Mouse (Mus musculus) thymus, postnatal 36 days (tissue): ENCODE measurements at regions not wholly inside any gene's neighbourhood (a gene's known extent, or its start where the extent isn't known, plus 50 kb on each side); places are given as distances from the start of the nearest gene placed in this dataset.
A peak's percentile ranks its signal among the peaks of the same experiment; 100 is the strongest.

Experiments
- DNase-seq, 2 experiments: peaks; one replicate each; pipeline ENCODE4 v3.0.0; 2022; ENCODE audit warnings: mixed read lengths in 2 of 2

- no peak for DNase-seq
Observed at GRCm38 (mm10) chr11:111728148-111728547, 662.2 kb downstream of the Kcnj2 start.

GRCm38 (mm10) chr11:111732096-111732495 is 666.1 kb downstream of the Kcnj2 start:
- no peak for DNase-seq

GRCm38 (mm10) chr11:111735446-111735845 is 669.5 kb downstream of the Kcnj2 start:
- no peak for DNase-seq

- DNase-seq, result no peak
Observed at GRCm38 (mm10) chr11:111735961-111736360, 670.0 kb downstream of the Kcnj2 start.

GRCm38 (mm10) chr11:111743356-111743755 is 677.4 kb downstream of the Kcnj2 start:
- DNase-seq, result no peak

- DNase-seq, result no peak
Observed at GRCm38 (mm10) chr11:111747262-111747946, 681.4 kb downstream of the Kcnj2 start.

- no peak for DNase-seq
Observed at GRCm38 (mm10) chr11:111747947-111748322, 682.0 kb downstream of the Kcnj2 start.

GRCm38 (mm10) chr11:111748496-111748895 is 682.5 kb downstream of the Kcnj2 start:
- DNase-seq, result no peak

- DNase-seq, result no peak
Observed at GRCm38 (mm10) chr11:111754735-111755134, 688.8 kb downstream of the Kcnj2 start.

GRCm38 (mm10) chr11:111763081-111763480 is 697.1 kb downstream of the Kcnj2 start:
- DNase-seq, result no peak

- no peak for DNase-seq
Observed at GRCm38 (mm10) chr11:111766371-111767011, 700.5 kb downstream of the Kcnj2 start.

GRCm38 (mm10) chr11:111767012-111767392 is 701.0 kb downstream of the Kcnj2 start:
- no peak for DNase-seq

- no peak for DNase-seq
Observed at GRCm38 (mm10) chr11:111774108-111774679, 708.2 kb downstream of the Kcnj2 start.

GRCm38 (mm10) chr11:111781321-111781720 is 715.4 kb downstream of the Kcnj2 start:
- no peak for DNase-seq

GRCm38 (mm10) chr11:111791267-111791926 is 725.4 kb downstream of the Kcnj2 start:
- DNase-seq, result no peak

- DNase-seq, result no peak
Observed at GRCm38 (mm10) chr11:111801033-111801432, 735.1 kb downstream of the Kcnj2 start.

GRCm38 (mm10) chr11:111816176-111816775 is 750.3 kb downstream of the Kcnj2 start:
- DNase-seq, result no peak

GRCm38 (mm10) chr11:111818124-111818523 is 752.2 kb downstream of the Kcnj2 start:
- peak in 1 of 2 experiments; percentile 3 for DNase-seq

- DNase-seq, result no peak
Observed at GRCm38 (mm10) chr11:111820356-111820755, 754.4 kb downstream of the Kcnj2 start.

- DNase-seq, result no peak
Observed at GRCm38 (mm10) chr11:111828455-111828854, 762.5 kb downstream of the Kcnj2 start.

- DNase-seq, result no peak
Observed at GRCm38 (mm10) chr11:111838996-111839395, 773.0 kb downstream of the Kcnj2 start.

GRCm38 (mm10) chr11:111843728-111844258 is 777.8 kb downstream of the Kcnj2 start:
- no peak for DNase-seq
